Mouse (Mus musculus) embryonic facial prominence, embryonic 15.5 days (tissue): ENCODE measurements around the gene Arhgap40. TPM values are rescaled to one million over a fixed set of nuclear protein-coding genes. Genes with fewer than 3 reads are reported as not detected.

Experiments
- ATAC-seq: fragments of 200-750 bp; cut with Nextera tagmentation; 2 replicates; pipeline ENCODE4 v1.8.0; 2017; ENCODE audit warnings: low read depth, moderate TSS enrichment; ENCODE audit not compliant: insufficient number of reproducible peaks, low FRiP score, low TSS enrichment
- H3K27ac ChIP-seq: fragments of 300-500 bp; sonication (generic); replicated peaks from 2 replicates; pipeline ENCODE4 v1.5.1; 2015; ENCODE audit warnings: mild to moderate bottlenecking, inconsistent platforms
- H3K27me3 ChIP-seq: fragments of 300-500 bp; sonication (generic); 2 replicates; pipeline ENCODE4 v1.6.1; 2015; ENCODE audit warnings: inconsistent platforms
- H3K36me3 ChIP-seq: fragments of 300-500 bp; sonication (generic); 2 replicates; pipeline ENCODE4 v1.6.1; 2015; ENCODE audit warnings: mild to moderate bottlenecking, inconsistent platforms
- H3K4me1 ChIP-seq: fragments of 300-500 bp; sonication (generic); 2 replicates; pipeline ENCODE4 v1.6.1; 2015; ENCODE audit warnings: inconsistent platforms
- H3K4me2 ChIP-seq: fragments of 300-500 bp; sonication (generic); replicated peaks from 2 replicates; pipeline ENCODE4 v1.6.1; 2015; ENCODE audit warnings: mild to moderate bottlenecking, inconsistent platforms
- H3K4me3 ChIP-seq: fragments of 300-500 bp; sonication (generic); replicated peaks from 2 replicates; pipeline ENCODE4 v1.5.1; 2015; ENCODE audit warnings: mild to moderate bottlenecking, inconsistent platforms
- H3K9ac ChIP-seq: fragments of 300-500 bp; sonication (generic); 2 replicates; pipeline ENCODE4 v1.6.1; 2015; ENCODE audit warnings: inconsistent platforms
- H3K9me3 ChIP-seq: fragments of 300-500 bp; sonication (generic); replicated peaks from 2 replicates; pipeline ENCODE4 v1.6.1; 2016; ENCODE audit warnings: inconsistent platforms
- WGBS: fragments of 180-500 bp; shearing (Covaris S2); methylation state at CpG from one replicate; pipeline ENCODE4 v1.1.7; 2015; 5-methylcytosine and 5-hydroxymethylcytosine counted together
- polyA plus RNA-seq: library from polyadenylated mRNA; unstranded; fragments of >200 nt; fragmentation: Nextera tagmentation; extraction: Ambion mirVana; gene quantifications from 2 replicates; pipeline ENCODE4 v1.2.1, GENCODE M21; 2015

The Arhgap40 gene
- polyA plus RNA-seq, 1 experiment from 2014 or later = 5.9 TPM

DNA sequence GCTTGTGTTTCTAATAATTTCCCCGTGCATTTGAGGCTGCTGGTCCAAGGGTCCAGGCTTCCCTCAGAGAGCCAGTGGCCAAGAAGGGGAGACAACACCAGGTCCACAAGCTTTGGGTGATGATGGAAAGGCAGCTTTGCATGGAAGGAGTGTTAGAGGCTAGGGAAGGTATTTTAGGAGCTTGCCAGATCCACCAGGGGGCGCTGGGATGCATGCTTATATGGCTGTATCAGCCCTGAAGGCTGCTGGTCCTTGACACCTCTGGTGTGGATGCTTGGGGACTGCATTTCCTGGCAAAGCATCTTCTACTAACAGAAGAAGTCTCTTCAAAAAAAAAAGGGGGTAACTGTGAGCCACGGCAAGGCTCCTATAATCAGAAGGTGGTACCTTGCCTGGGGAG is 37.5 kb downstream of the Arhgap40 start:
- no peaks in the 10 kb centered on the region for H3K36me3 ChIP-seq
- ATAC-seq = no peak
- H3K27me3 ChIP-seq = peaks cover 46% of the 10 kb centered on the region
- H3K9me3 ChIP-seq = no peaks in the 10 kb centered on the region
- H3K4me3 ChIP-seq = no peak overlapping the region
- 0 out of 2 replicates have a peak, but pooled peaks cover 2% of the 10 kb centered on the region for H3K4me1 ChIP-seq
- H3K27ac ChIP-seq = no peak overlapping the region
- WGBS = 9% methylated on average over 3 of the region's 3 CpGs
- H3K9ac ChIP-seq = no peak overlapping the region
- H3K4me2 ChIP-seq = no peak overlapping the region

DNA sequence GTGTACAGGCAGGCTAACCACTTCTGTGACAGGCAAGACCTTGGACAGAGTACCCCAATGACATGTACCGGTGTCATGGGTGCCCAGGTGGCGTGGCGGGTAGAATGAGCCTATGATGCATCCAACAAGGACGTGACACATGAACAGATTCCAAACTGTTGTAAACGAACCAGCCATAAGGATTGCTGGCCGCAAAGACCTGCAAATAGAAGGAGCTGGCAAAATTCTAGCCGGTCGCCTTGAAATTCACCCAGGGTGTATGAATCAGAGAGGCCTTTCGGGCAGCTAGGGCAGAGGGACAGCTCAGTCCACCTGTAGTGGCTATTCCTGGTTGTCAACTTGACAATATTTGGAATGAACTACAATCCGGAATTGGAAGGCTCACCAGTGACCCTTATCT is 41.8 kb downstream of the Arhgap40 start:
- no peaks in the 10 kb centered on the region for H3K9me3 ChIP-seq
- no peaks in the 10 kb centered on the region for H3K36me3 ChIP-seq
- ATAC-seq = no peak
- H3K27ac ChIP-seq = no peak overlapping the region
- H3K9ac ChIP-seq = no peak overlapping the region
- H3K4me2 ChIP-seq = no peak overlapping the region
- peaks cover 7% of the 10 kb centered on the region for H3K4me1 ChIP-seq
- H3K4me3 ChIP-seq = no peak overlapping the region
- WGBS = 13% methylated on average over 10 of the region's 10 CpGs
- H3K27me3 ChIP-seq = peaks cover 61% of the 10 kb centered on the region

DNA sequence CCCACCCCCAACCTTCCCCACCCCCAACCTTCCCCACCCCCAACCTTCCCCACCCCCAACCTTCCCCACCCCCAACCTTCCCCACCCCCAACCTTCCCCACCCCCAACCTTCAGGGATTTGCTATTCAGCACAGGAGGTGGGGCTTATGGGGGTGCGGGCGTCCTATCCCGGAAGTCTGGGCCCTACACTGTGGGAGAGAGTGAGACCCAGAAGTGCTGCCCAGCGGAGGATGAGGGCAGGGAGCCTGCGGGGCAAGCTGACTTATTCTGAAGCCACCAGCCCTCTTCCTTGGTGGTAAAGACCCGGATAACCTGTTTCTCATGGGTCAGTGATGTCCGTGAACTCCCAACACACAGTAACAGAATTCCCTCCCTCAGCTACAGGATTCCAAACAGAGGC is 42.7 kb downstream of the Arhgap40 start:
- no peaks in the 10 kb centered on the region for H3K36me3 ChIP-seq
- H3K9ac ChIP-seq = no peak overlapping the region
- no peaks in the 10 kb centered on the region for H3K9me3 ChIP-seq
- 3% methylated on average over 7 of the region's 7 CpGs for WGBS
- no peak overlapping the region for H3K27ac ChIP-seq
- no peak overlapping the region for H3K4me3 ChIP-seq
- no peak overlapping the region for H3K4me2 ChIP-seq
- peaks cover 7% of the 10 kb centered on the region for H3K4me1 ChIP-seq
- peaks cover 55% of the 10 kb centered on the region for H3K27me3 ChIP-seq
- ATAC-seq = no peak

DNA sequence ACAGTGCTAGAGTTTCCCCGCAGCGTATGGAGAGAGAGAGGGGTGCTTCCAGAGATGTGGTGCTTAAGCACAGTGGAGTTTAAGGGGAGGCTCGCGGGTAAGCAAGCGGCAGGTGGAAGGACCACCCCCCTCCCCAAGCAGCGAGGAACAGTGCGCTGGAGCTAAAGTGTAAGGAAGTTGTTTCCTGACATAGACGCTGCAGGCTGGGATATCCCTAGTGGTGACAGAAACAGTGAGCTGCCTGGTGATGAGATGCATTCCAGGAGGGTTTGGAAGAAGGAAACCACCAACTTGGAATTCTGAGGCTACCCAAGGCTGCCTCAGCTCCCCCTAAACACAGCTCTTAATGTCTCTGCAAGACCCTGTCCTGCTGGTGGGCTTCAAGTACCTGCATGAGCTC is 43.2 kb downstream of the Arhgap40 start:
- H3K4me2 ChIP-seq = peak overlapping the region; percentile 45
- peak overlapping the region; percentile 24 for H3K4me3 ChIP-seq
- H3K36me3 ChIP-seq = no peaks in the 10 kb centered on the region
- H3K27ac ChIP-seq = no peak overlapping the region
- peaks cover 7% of the 10 kb centered on the region for H3K4me1 ChIP-seq
- H3K9me3 ChIP-seq = no peaks in the 10 kb centered on the region
- 0% methylated on average over 8 of the region's 8 CpGs for WGBS
- no peak overlapping the region for H3K9ac ChIP-seq
- no peak for ATAC-seq
- peaks cover 51% of the 10 kb centered on the region for H3K27me3 ChIP-seq

DNA sequence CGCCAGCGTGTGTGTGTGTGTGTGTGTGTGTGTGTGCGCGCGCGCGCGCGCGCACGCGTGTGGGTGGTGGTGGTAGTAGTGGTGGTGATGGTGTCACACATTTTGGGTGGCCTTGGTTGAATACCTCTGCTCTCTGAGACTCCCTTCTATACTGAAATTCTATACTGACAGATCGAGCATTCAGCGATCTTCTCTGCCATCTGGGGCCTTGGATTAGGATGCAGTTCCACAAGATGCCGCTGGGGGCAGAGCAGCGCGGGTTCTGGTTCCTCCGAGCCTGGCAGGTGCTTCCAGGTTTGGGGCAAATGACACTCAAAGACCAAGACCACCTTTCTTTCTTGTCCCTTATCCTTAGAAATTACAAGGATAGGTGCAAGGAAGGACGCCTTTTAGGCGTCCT is 43.6 kb downstream of the Arhgap40 start:
- Histone ChIP-seq H3K27me3 (peaks cover 46% of the 10 kb centered on the region), H3K36me3 (no peaks in the 10 kb centered on the region), H3K9me3 (no peaks in the 10 kb centered on the region), H3K27ac (no peak overlapping the region), H3K4me3 (peak overlapping the region; percentile 24), H3K9ac (no peak overlapping the region), H3K4me1 (peaks cover 7% of the 10 kb centered on the region), H3K4me2 (peak overlapping the region; percentile 45)
- no peak for ATAC-seq
- WGBS = under 1% methylated on average over 20 of the region's 20 CpGs

DNA sequence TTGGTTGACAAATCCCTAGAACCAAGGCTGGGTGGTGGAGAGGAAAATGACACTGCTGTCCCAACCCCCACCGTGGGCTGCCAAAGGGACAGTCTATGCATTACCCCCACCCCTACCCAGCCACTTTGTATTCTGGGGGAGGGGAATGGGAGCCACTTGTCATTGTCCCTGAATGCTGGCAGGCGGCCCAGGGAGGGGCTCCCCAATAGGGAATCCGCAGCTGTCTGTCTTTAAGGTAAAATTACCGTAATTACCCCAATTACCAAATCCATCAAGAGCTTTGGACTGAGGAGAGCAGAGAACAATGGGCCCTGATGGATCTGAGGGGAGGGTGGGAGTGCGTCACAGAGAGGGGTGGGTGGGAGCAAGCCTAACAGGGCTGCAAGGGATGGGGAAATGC is 44.2 kb downstream of the Arhgap40 start:
- Histone ChIP-seq H3K36me3 (no peaks in the 10 kb centered on the region), H3K27me3 (peaks cover 41% of the 10 kb centered on the region), H3K4me1 (peaks cover 7% of the 10 kb centered on the region), H3K27ac (no peak overlapping the region), H3K9me3 (no peaks in the 10 kb centered on the region), H3K4me3 (no peak overlapping the region), H3K4me2 (no peak overlapping the region), H3K9ac (no peak overlapping the region)
- ATAC-seq = no peak
- 4% methylated on average over 5 of the region's 5 CpGs for whole genome bisulfite sequencing

DNA sequence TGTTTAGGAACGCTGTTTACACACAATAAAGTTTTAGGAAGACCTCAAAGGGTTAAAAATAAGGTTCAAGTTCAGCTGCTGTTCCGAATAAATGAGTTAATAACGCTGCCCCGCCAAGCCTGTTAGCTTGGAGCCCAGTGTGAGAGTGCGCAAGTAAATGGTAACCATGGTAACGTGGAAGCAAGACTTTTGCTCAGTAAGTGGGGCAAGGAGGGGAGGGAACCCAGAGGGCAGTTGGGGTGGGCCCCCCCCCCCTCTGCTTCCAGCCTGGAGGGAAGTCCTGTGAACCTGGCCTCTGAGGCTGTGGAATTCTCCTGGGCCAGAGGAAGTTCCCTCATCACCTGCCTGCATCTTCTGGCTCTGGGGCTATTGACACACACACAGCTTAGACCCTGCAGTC is 47.3 kb downstream of the Arhgap40 start:
- Histone ChIP-seq H3K4me1 (peaks cover 7% of the 10 kb centered on the region), H3K4me3 (no peak overlapping the region), H3K9me3 (no peaks in the 10 kb centered on the region), H3K27me3 (peaks cover 26% of the 10 kb centered on the region), H3K27ac (no peak overlapping the region), H3K4me2 (no peak overlapping the region), H3K36me3 (no peaks in the 10 kb centered on the region), H3K9ac (no peak overlapping the region)
- no peak for ATAC-seq
- 20% methylated on average over 6 of the region's 6 CpGs for WGBS

DNA sequence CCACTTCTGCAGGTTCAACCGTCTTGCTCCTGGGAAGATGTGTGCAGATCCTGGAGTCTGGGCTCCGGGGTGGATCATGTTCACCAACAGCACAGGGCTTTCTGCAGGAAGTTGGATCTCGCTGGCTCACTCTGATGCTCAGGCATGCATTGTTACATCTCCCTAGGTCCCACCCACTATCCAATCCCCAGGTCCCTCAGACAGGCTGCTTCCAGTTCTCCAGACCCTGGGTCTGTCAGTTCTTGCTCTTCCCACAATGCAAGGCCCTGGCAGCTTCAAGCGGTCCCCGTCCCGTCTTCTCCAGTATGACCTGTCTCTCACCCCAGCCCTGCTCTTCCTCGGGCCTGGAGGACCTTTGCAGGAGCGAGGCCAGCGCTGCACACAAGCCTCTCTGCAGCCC is 48.2 kb downstream of the Arhgap40 start:
- WGBS = 22% methylated on average over 9 of the region's 9 CpGs
- Histone ChIP-seq H3K4me2 (no peak overlapping the region), H3K27me3 (peaks cover 28% of the 10 kb centered on the region), H3K4me1 (peaks cover 4% of the 10 kb centered on the region), H3K36me3 (no peaks in the 10 kb centered on the region), H3K9me3 (no peaks in the 10 kb centered on the region), H3K9ac (no peak overlapping the region), H3K4me3 (no peak overlapping the region), H3K27ac (no peak overlapping the region)
- ATAC-seq = no peak

DNA sequence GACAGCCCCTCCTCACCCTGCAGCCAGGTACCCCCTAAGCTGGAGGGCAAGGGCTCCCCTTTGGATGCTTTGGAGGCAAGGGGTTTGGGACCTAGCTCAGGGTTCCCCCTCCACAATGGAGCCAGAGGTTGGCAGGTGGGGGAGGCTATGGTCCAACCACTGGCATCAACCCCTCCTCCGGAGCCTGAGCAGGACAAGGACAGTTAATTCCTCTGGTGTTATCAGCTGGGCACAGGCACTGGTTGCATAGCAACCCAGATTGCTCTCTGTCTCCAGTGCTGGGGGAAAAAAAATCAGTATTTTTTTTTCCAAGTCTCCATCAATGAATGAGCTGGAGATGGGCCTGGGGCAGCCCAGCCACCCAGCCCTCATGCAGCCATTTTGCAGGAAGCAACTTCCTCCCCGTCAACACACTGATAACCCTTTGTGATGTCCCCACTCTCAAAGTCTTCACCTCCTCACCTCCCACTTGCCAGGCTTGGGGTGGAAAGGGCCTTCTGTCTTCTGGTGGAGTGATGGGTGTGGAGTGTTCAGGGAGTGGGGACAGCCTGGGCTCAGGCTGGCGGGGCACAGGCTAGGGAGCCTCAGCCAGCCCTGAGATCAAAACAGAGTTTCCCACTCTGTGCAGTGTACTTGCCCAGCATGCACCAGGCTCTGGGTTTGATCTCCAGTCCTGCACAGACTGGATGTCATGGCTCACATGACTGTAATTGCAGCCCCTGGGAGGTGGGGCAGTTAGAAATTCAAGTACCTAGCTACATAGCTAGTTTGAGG is 49.0 kb downstream of the Arhgap40 start:
- H3K27ac ChIP-seq = no peak overlapping the region
- H3K9me3 ChIP-seq = no peaks in the 10 kb centered on the region
- no peak overlapping the region for H3K4me3 ChIP-seq
- H3K4me2 ChIP-seq = no peak overlapping the region
- H3K27me3 ChIP-seq = peaks cover 29% of the 10 kb centered on the region
- H3K9ac ChIP-seq = no peak overlapping the region
- no peaks in the 10 kb centered on the region for H3K4me1 ChIP-seq
- no peaks in the 10 kb centered on the region for H3K36me3 ChIP-seq
- ATAC-seq = no peak
- 44% methylated on average over 3 of the region's 3 CpGs for WGBS

DNA sequence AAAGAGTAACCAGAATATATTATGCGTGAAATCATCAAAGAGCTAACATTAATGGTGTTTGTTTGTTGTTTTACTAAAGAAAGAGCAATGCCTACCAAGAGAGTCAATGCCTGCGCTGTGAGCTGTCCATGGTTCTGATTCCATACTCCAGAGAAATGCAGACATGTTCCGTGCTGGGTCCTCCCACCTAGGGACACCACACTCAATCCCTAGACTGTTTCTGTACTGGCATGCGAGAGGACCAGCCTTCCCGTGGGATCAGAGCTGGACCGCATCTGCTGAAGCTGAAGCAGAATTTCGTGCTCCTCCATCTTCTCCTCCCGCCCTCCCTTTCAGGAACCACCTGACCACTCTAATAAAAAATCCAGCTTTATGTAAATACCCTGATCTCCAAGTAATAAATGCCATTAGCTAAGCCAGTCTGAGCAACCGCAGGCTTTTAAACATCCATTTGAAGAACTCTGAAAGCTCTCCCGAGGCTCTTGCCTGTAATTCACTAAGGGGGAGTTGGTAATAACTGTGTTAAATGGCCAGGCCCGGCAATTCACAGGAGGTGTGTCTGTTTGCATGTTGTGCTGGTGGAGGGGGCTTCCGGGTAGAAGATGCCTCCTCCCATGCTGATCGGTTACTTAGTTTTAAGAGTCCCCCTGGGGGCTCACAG is 58.0 kb downstream of the Arhgap40 start:
- Histone ChIP-seq H3K27ac (no peak overlapping the region), H3K9ac (no peak overlapping the region), H3K9me3 (no peaks in the 10 kb centered on the region), H3K27me3 (peaks cover 23% of the 10 kb centered on the region), H3K36me3 (no peaks in the 10 kb centered on the region), H3K4me2 (no peak overlapping the region), H3K4me3 (no peak overlapping the region), H3K4me1 (no peaks in the 10 kb centered on the region)
- ATAC-seq = no peak
- WGBS = 28% methylated on average over 13 of the region's 13 CpGs

DNA sequence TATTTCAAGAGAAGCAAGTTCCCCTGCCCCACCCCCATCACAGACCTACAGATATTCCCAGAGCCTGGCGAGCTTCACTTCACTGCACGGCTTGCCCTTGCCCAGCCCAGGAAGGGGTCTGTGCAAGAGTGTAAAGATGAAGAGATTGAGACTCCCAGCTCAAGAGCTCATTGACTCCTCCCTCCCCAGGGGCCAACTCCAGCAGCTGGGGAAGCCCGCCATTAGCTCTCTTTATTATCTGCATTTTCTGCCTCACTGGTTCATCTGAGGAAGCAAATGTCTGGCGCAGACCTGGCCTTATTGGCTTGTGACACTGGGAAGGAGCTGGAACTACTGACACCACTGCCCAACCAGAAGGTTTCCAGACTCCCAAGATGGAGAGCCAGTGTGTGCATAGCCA is 67.4 kb downstream of the Arhgap40 start:
- 56% methylated on average over 4 of the region's 4 CpGs for WGBS
- no peaks in the 10 kb centered on the region for H3K4me1 ChIP-seq
- H3K4me3 ChIP-seq = no peak overlapping the region
- H3K9me3 ChIP-seq = no peaks in the 10 kb centered on the region
- no peak overlapping the region for H3K4me2 ChIP-seq
- ATAC-seq = no peak
- H3K27ac ChIP-seq = no peak overlapping the region
- no peaks in the 10 kb centered on the region for H3K27me3 ChIP-seq
- no peak overlapping the region for H3K9ac ChIP-seq
- H3K36me3 ChIP-seq = no peaks in the 10 kb centered on the region
